Mouse (Mus musculus) bone marrow, adult 2 months (tissue): ENCODE data around the gene Amh. TPM values are rescaled to one million over a fixed set of nuclear protein-coding genes. Genes with fewer than 3 reads are reported as not detected.
A peak's percentile ranks its signal among the peaks of the same experiment; 100 is the strongest.

Experiments
- H3K27ac ChIP-seq: fragments of 200-500 bp; 2 replicates; pipeline ENCODE4 v1.5.1; 2012; ENCODE audit warnings: low read depth, mild to moderate bottlenecking, control low read depth, inconsistent platforms, low read length; ENCODE audit not compliant: control insufficient read depth, poor library complexity, insufficient read depth
- H3K4me1 ChIP-seq: fragments of 200-500 bp; 2 replicates; pipeline ENCODE4 v1.6.1; 2011; ENCODE audit warnings: low read length; ENCODE audit not compliant: control insufficient read depth, insufficient read depth
- H3K4me3 ChIP-seq: fragments of 200-500 bp; replicated peaks from 2 replicates; pipeline ENCODE3; 2011; ENCODE audit warnings: mild to moderate bottlenecking, low read depth, low read length, control low read depth; ENCODE audit not compliant: control insufficient read depth
- CTCF ChIP-seq: fragments of 200-500 bp; IDR thresholded peaks from 2 replicates; pipeline ENCODE4 v1.5.1; 2011; ENCODE audit warnings: low read length, control low read depth; ENCODE audit not compliant: control insufficient read depth, insufficient read depth
- POLR2A ChIP-seq: fragments of 200-500 bp; IDR thresholded peaks from 2 replicates; pipeline ENCODE4 v1.6.1; 2011; ENCODE audit warnings: low read depth, mild to moderate bottlenecking, control low read depth, low read length, borderline replicate concordance; ENCODE audit not compliant: control insufficient read depth
- WGBS: fragments of 180-500 bp; shearing (Covaris S2); methylation state at CpG from one replicate; pipeline ENCODE4 v1.1.7; 2018; 5-methylcytosine and 5-hydroxymethylcytosine counted together
- polyA plus RNA-seq: library from polyadenylated mRNA; stranded (reverse); fragments of >200 nt; gene quantifications from 2 replicates; pipeline ENCODE4 v1.2.4, GENCODE M21; 2011; ENCODE audit warnings: low replicate concordance; ENCODE audit not compliant: missing spikeins, insufficient read depth, insufficient read length

Amh gene
- polyA plus RNA-seq, 1 experiment: 3.0 TPM

GRCm38 (mm10) chr10:80798150-80799006 lies 6.7 kb upstream of the Amh start, which contains the start of the genes Sf3a2 and Plekhj1:
Gene Sf3a2 (plus strand): TSS chr10:80798198.
Gene Plekhj1 (minus strand): TSS chr10:80798626.
- under 1% methylated on average over 104 of the region's 104 CpGs for whole genome bisulfite sequencing
- Histone ChIP-seq H3K4me1 (peaks cover 2% of the 10 kb centered on the region; the same call in 1 of the 2 replicates), H3K4me3 (peak within 1 kb of the TSS; percentile 78), H3K27ac (peak within 1 kb of the TSS; percentile 98)
- TF ChIP-seq CTCF (no peak), POLR2A (peak; percentile 78)

DNA sequence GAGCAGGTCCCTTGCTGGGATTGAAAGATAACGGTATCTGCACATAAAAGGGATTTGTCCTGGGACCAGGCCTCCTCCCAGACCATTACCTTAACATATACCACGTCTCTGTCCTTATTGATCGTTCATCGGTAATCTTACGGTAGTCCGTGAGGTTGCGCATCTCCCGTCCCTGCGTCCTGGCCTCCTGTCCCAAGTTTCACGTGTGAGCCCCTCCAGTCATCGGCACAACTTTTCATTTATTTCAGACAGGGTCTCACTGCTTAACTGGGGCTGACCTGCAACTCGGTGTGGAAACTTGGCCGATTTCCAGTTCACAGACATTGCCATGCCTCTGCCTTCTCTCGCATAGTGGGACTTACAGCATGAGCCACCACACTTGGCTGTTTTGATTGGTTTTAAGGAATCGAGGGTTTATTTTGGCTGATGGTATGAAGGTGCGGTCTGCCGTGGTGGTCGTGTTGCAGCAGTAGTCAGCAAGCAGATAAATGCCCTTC lies 5.9 kb upstream of the Amh start:
- H3K27ac ChIP-seq: peak overlapping the region; percentile 98
- peaks cover 2% of the 10 kb centered on the region; the same call in 1 of the 2 replicates for H3K4me1 ChIP-seq
- TF ChIP-seq CTCF (no peak), POLR2A (no peak)
- 2% methylated on average over 18 of the region's 18 CpGs for WGBS
- peak overlapping the region; percentile 78 for H3K4me3 ChIP-seq

DNA sequence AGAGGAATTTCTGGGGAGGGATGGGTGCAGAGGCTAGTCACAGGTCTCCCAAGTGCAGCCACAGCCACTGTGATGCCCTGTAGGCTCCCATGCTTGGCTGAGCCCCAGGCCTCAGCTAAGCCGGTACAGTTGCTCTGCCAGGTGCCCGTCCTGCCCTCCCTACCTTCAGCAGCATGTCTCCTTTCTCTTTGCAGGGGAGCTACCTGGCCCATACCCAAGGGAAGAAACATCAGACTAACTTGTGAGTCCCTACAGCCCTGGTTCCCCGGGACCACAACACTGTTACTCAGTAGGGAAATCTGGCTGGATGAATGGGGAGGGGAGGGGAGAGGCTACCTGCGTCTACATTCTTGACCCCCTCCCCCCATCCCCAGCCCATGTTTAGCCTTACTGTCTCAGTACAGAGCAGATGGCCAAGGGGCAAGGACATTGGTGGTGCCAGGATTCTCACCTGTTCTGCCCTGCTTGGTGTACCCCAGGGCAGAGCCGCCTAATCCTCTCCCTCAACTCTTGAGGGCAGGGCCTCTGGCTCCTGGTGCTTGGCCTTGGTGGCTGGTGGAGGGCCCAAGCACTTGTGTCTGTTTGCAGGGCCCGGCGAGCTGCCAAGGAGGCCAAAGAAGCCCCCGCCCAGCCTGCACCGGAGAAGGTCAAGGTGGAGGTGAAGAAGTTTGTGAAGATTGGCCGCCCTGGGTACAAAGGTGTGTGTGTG lies 2.7 kb upstream of the Amh start:
- 91% methylated on average over 10 of the region's 10 CpGs for WGBS
- no peak for TF ChIP-seq CTCF
- H3K4me1 ChIP-seq: peaks cover 2% of the 10 kb centered on the region; the same call in 1 of the 2 replicates

GRCm38 (mm10) chr10:80802996-80803395 lies 2.0 kb upstream of the Amh start:
- Histone ChIP-seq H3K4me1 (peaks cover 2% of the 10 kb centered on the region; the same call in 1 of the 2 replicates), H3K27ac (no peak overlapping the region), H3K4me3 (no peak overlapping the region)
- 87% methylated on average over 3 of the region's 3 CpGs for WGBS
- TF ChIP-seq CTCF: no peak
- TF ChIP-seq POLR2A: no peak

More for the DNA sequence above, 2.7 kb upstream of the Amh start:
- Histone ChIP-seq H3K27ac (no peak overlapping the region), H3K4me3 (no peak overlapping the region)

GRCm38 (mm10) chr10:80804340-80804739 lies 703 bp upstream of the Amh start:
- Histone ChIP-seq H3K27ac (no peak overlapping the region), H3K4me1 (peaks cover under 1% of the 10 kb centered on the region; the same call in 1 of the 2 replicates), H3K4me3 (no peak overlapping the region)
- TF ChIP-seq CTCF: no peak
- no peak for TF ChIP-seq POLR2A
- WGBS: 88% methylated on average over 2 of the region's 2 CpGs

DNA sequence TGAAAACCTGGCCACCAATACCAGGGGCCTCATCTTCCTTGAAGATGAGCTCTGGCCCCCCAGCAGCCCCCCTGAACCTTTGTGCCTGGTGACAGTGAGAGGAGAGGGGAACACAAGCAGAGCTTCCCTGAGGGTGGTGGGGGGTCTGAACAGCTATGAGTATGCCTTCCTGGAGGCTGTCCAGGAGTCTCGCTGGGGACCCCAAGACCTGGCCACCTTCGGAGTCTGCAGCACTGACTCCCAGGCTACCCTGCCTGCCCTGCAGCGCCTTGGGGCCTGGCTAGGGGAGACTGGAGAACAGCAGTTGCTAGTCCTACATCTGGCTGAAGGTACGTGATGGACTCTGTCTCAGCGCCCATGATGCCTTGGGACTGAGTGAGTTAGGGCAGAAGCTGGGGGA lies 279 bp downstream of the Amh start:
- H3K4me3 ChIP-seq: no peak overlapping the region
- H3K27ac ChIP-seq: no peak overlapping the region
- no peaks in the 10 kb centered on the region for H3K4me1 ChIP-seq
- TF ChIP-seq CTCF (no peak), POLR2A (no peak)
- WGBS: 95% methylated on average over 5 of the region's 5 CpGs

- Histone ChIP-seq H3K4me3 (no peak overlapping the region), H3K4me1 (no peaks in the 10 kb centered on the region), H3K27ac (no peak overlapping the region)
- 7% methylated on average over 3 of the region's 3 CpGs for WGBS
- no peak for TF ChIP-seq POLR2A
- peak; percentile 61 for TF ChIP-seq CTCF
Observed at GRCm38 (mm10) chr10:80805925-80806324, 882 bp downstream of the Amh start.
